ENCODE assay signal across 26 mouse cellular contexts in genomic region chr3:69113956-69114355, GRCm38 (mm10). TPM values are rescaled to one million over a fixed set of nuclear protein-coding genes. Genes with fewer than 3 reads are reported as not detected.
DNase-seq lines count a peak whose midpoint lies in the region; ATAC-seq and TF ChIP-seq lines count a peak whose summit lies in the region.
"Had no signal": no experiment of that assay in that cellular context is flagged by ENCODE, and none has a peak within 500 bp of the region (broad histone marks: within the 10 kb centered on the region; RNA-seq: fewer than 3 reads in every experiment).

No protein-coding gene starts in this region.

- 83% methylated on average over 1 of the region's 1 CpGs for WGBS in kidney, embryonic 15.5 days
- WGBS in lung, postnatal 0 days = 53% methylated on average over 1 of the region's 1 CpGs
- 55% methylated on average over 1 of the region's 1 CpGs for WGBS in lung, adult 2 months
- WGBS in midbrain, embryonic 11.5 days = 88% methylated on average over 1 of the region's 1 CpGs
- 83% methylated on average over 1 of the region's 1 CpGs for WGBS in midbrain, embryonic 10.5 days

- no peak for TF ChIP-seq POLR2A in lung, adult 2 months (IDR thresholded peaks at IDR 0.05; ENCODE audit: borderline replicate concordance, extremely low read depth, low read depth, low read length)

- no peak overlapping the region for H3K4me2 ChIP-seq in kidney, embryonic 15.5 days
- no peak overlapping the region for H3K4me2 ChIP-seq in lung, postnatal 0 days (replicated peaks; ENCODE audit: low read depth, low read length)
- H3K4me2 ChIP-seq in midbrain, embryonic 11.5 days = no peak overlapping the region
- H3K4me2 ChIP-seq: forebrain, embryonic 13.5 days; heart, embryonic 12.5 days; heart, embryonic 15.5 days; hindbrain, embryonic 13.5 days had no signal

- no peaks in the 10 kb centered on the region for H3K9me3 ChIP-seq in kidney, embryonic 15.5 days (replicated peaks)
- H3K9me3 ChIP-seq in lung, postnatal 0 days (ENCODE audit: low read length) = no peaks in the 10 kb centered on the region
- H3K9me3 ChIP-seq in midbrain, embryonic 11.5 days (ENCODE audit: control insufficient read depth, low read length) = no peaks in the 10 kb centered on the region
- H3K9me3 ChIP-seq in midbrain, embryonic 10.5 days (replicated peaks) = no peaks in the 10 kb centered on the region
- H3K9me3 ChIP-seq: forebrain, embryonic 10.5 days; forebrain, embryonic 13.5 days; G1E; heart, embryonic 12.5 days; heart, embryonic 15.5 days; hindbrain, embryonic 10.5 days; hindbrain, embryonic 13.5 days had no signal

- intact Hi-C loops in gastrocnemius, adult 2 months (cut with DNase I) = no loop called here
- intact Hi-C loops in gastrocnemius, postnatal 14 days (cut with DNase I; ENCODE audit: low total_unique reads) = no loop called here

- H3K9ac ChIP-seq in kidney, embryonic 15.5 days = no peak overlapping the region
- no peak overlapping the region for H3K9ac ChIP-seq in lung, postnatal 0 days (replicated peaks; ENCODE audit: low read depth)
- H3K9ac ChIP-seq in midbrain, embryonic 11.5 days (ENCODE audit: low read length) = no peak overlapping the region
- H3K9ac ChIP-seq: forebrain, embryonic 13.5 days; heart, embryonic 12.5 days; heart, embryonic 15.5 days; hindbrain, embryonic 13.5 days had no signal

- no peaks in the 10 kb centered on the region for H3K27me3 ChIP-seq in kidney, embryonic 15.5 days
- no peaks in the 10 kb centered on the region for H3K27me3 ChIP-seq in lung, postnatal 0 days (replicated peaks; ENCODE audit: insufficient read depth, low read length)
- H3K27me3 ChIP-seq in midbrain, embryonic 11.5 days (ENCODE audit: control insufficient read depth, insufficient read depth, low read length) = no peaks in the 10 kb centered on the region
- H3K27me3 ChIP-seq in midbrain, embryonic 10.5 days (ENCODE audit: low read depth, poor library complexity, severe bottlenecking) = no peaks in the 10 kb centered on the region
- H3K27me3 ChIP-seq: forebrain, embryonic 13.5 days; heart, embryonic 12.5 days; heart, embryonic 15.5 days; hindbrain, embryonic 13.5 days; Patski had no signal

- DNase-seq in gastrocnemius, adult 2 months = no peak
- DNase-seq in gastrocnemius, postnatal 14 days = no peak
- DNase-seq in kidney, postnatal 36 days = no peak
- DNase-seq in lung, postnatal 0 days (ENCODE audit: low spot score) = no peak
- DNase-seq in lung, adult 2 months = no peak
- DNase-seq in midbrain, embryonic 11.5 days (ENCODE audit: low spot score, missing footprints) = peak; percentile 19
- no peak for DNase-seq in midbrain, embryonic 10.5 days (ENCODE audit: low spot score)
- DNase-seq: adrenal gland, postnatal 10 days; adrenal gland, postnatal 36 days; cerebellum, adult 18-20 months; cerebellum, adult 9-10 months; cerebellum, postnatal 14 days; gastrocnemius, postnatal 25 days; heart, adult 18-20 months; heart, postnatal 10 days; heart, postnatal 36 days had no signal

- ATAC-seq in kidney, embryonic 15.5 days (replicated peaks; ENCODE audit: low FRiP score) = no peak
- peak; percentile 56; the same call in 1 of the 2 replicates for ATAC-seq in lung, postnatal 0 days
- ATAC-seq in midbrain, embryonic 11.5 days (ENCODE audit: low FRiP score) = no peak
- ATAC-seq: forebrain, embryonic 13.5 days; forebrain, embryonic 16.5 days; Patski had no signal

- H3K4me1 ChIP-seq in kidney, embryonic 15.5 days = peaks cover 15% of the 10 kb centered on the region
- peaks cover 3% of the 10 kb centered on the region; the same call in 1 of the 2 replicates for H3K4me1 ChIP-seq in lung, postnatal 0 days (ENCODE audit: insufficient read depth, low read depth, low read length)
- peaks cover 24% of the 10 kb centered on the region for H3K4me1 ChIP-seq in lung, adult 2 months (ENCODE audit: control insufficient read depth, insufficient read depth, low read length)
- H3K4me1 ChIP-seq in midbrain, embryonic 11.5 days (ENCODE audit: control insufficient read depth, insufficient read depth, low read length) = no peaks in the 10 kb centered on the region
- H3K4me1 ChIP-seq in midbrain, embryonic 10.5 days = peaks cover 3% of the 10 kb centered on the region; the same call in 1 of the 2 replicates

- H3K4me3 ChIP-seq in gastrocnemius, adult 2 months = no peak overlapping the region
- no peak overlapping the region for H3K4me3 ChIP-seq in kidney, embryonic 15.5 days (replicated peaks)
- no peak overlapping the region for H3K4me3 ChIP-seq in lung, postnatal 0 days (ENCODE audit: low read depth, low read length)
- H3K4me3 ChIP-seq in lung, adult 2 months (replicated peaks; ENCODE audit: extremely low read depth, low read depth, low read length) = no peak overlapping the region
- H3K4me3 ChIP-seq in midbrain, embryonic 11.5 days (ENCODE audit: low read depth, low read length) = no peak overlapping the region
- no peak overlapping the region for H3K4me3 ChIP-seq in midbrain, embryonic 10.5 days
- H3K4me3 ChIP-seq: forebrain, embryonic 10.5 days; forebrain, embryonic 13.5 days; heart, embryonic 12.5 days; heart, embryonic 15.5 days; hindbrain, embryonic 10.5 days; hindbrain, embryonic 13.5 days had no signal

- no peak for TF ChIP-seq CTCF in gastrocnemius, adult 2 months (IDR thresholded peaks at IDR 0.05)
- no peak for TF ChIP-seq CTCF in lung, postnatal 0 days (IDR thresholded peaks at IDR 0.05)
- no peak for TF ChIP-seq CTCF in lung, adult 2 months (IDR thresholded peaks at IDR 0.05; ENCODE audit: insufficient read depth, low read length)

- H3K27ac ChIP-seq in gastrocnemius, adult 2 months = peak overlapping the region; percentile 12; the same call in 1 of the 2 replicates
- H3K27ac ChIP-seq in kidney, embryonic 15.5 days = peak overlapping the region; percentile 33; the same call in 1 of the 2 replicates
- H3K27ac ChIP-seq in lung, postnatal 0 days (ENCODE audit: low read length) = no peak overlapping the region
- H3K27ac ChIP-seq in midbrain, embryonic 11.5 days (ENCODE audit: low read depth, low read length) = no peak overlapping the region
- H3K27ac ChIP-seq in midbrain, embryonic 10.5 days (replicated peaks) = no peak overlapping the region
- H3K27ac ChIP-seq: forebrain, embryonic 10.5 days; forebrain, embryonic 13.5 days; heart, embryonic 15.5 days; hindbrain, embryonic 10.5 days; hindbrain, embryonic 13.5 days had no signal

- TF ChIP-seq EP300 in lung, postnatal 0 days (IDR thresholded peaks at IDR 0.05) = no peak

- no peaks in the 10 kb centered on the region; the same call in 1 of the 2 replicates for H3K36me3 ChIP-seq in kidney, embryonic 15.5 days
- H3K36me3 ChIP-seq in lung, postnatal 0 days (ENCODE audit: insufficient read depth, low read length) = no peaks in the 10 kb centered on the region
- no peaks in the 10 kb centered on the region for H3K36me3 ChIP-seq in midbrain, embryonic 11.5 days (ENCODE audit: control insufficient read depth, insufficient read depth, low read length)
- peaks cover 10% of the 10 kb centered on the region for H3K36me3 ChIP-seq in midbrain, embryonic 10.5 days
- H3K36me3 ChIP-seq: heart, embryonic 12.5 days; heart, embryonic 15.5 days; hindbrain, embryonic 13.5 days had no signal

RNA-seq across cellular contexts. Expression of gene Kpna4, which starts 13.0 kb away (rescaled TPM):
- 100 to 1,000 TPM; 119 TPM for total RNA-seq in gastrocnemius, adult 2 months (2021)
- 10 to 100 TPM; 57.8 to 69.8 TPM for total RNA-seq in gastrocnemius, postnatal 14 days (2021)
- polyA plus RNA-seq in kidney, embryonic 15.5 days (2015; fragmentation: Nextera tagmentation; extraction: Ambion mirVana) = 31.2 and 36.8 TPM in 2 replicates
- polyA plus RNA-seq in lung, postnatal 0 days (2015; fragmentation: Nextera tagmentation; extraction: Ambion mirVana) = 24.3 and 34.4 TPM in 2 replicates
- polyA plus RNA-seq in lung, adult 2 months (2012; rRNA removed) = 10.1 and 13.1 TPM in 2 replicates
- 51.5 and 52.8 TPM in 2 replicates for polyA plus RNA-seq in midbrain, embryonic 11.5 days (2014; fragmentation: Nextera tagmentation; extraction: Ambion mirVana)
- 34.2 and 35.6 TPM in 2 replicates for polyA plus RNA-seq in midbrain, embryonic 10.5 days (2016; fragmentation: Nextera tagmentation; extraction: Ambion mirVana)

Comparison
In these comparisons a context has a peak if more than half of its experiments do, and no peak if none do; other contexts are left out.
1. H3K27ac ChIP-seq: peak in gastrocnemius, adult 2 months (single experiment) and kidney, embryonic 15.5 days (single experiment); none in lung, postnatal 0 days (single experiment), midbrain, embryonic 11.5 days (single experiment) and midbrain, embryonic 10.5 days (single experiment).